Mouse (Mus musculus) gastrocnemius, postnatal 36 days (tissue): ENCODE measurements around the gene Chpf2. TPM values are rescaled to one million over a fixed set of nuclear protein-coding genes. Genes with fewer than 3 reads are reported as not detected.
A peak's percentile ranks its signal among the peaks of the same experiment; 100 is the strongest.
"Not testable (repeated sequence)": the region's sequence is repeated elsewhere in the genome, so short reads cannot be mapped to it uniquely, and the experiment has no call there.

Experiments
- DNase-seq, 2 experiments: peaks; one replicate each; pipeline ENCODE4 v3.0.0; 2022
- intact Hi-C: fragments of 180-260 bp; cut with DNase I; formaldehyde crosslinking; loops from one replicate; pipeline ENCODE4 v1.15.1; 2025
- long read RNA-seq, 2 experiments: library from polyadenylated mRNA; stranded (forward); transcript quantifications; one replicate each; pipeline ENCODE4 v2.0.0; 2021
- total RNA-seq, 2 experiments: library from RNA; stranded (reverse); gene quantifications; 2 replicates each; pipeline ENCODE4 v1.2.3; 2021

Gene Chpf2
- total RNA-seq = 10 to 100 TPM in 1 of 2 experiments, 1 to 10 TPM in 1; 7.2 to 10.8 TPM
- long read RNA-seq, experiment 1, partial matches to known transcripts = 0 of 3 reads
- long read RNA-seq, experiment 1, other reads (novel, unspliced or antisense) = 2 of 3 reads
- long read RNA-seq, experiment 2, partial matches to known transcripts = 0 of 5 reads
- long read RNA-seq, experiment 2, other reads (novel, unspliced or antisense) = 1 of 5 reads

DNA sequence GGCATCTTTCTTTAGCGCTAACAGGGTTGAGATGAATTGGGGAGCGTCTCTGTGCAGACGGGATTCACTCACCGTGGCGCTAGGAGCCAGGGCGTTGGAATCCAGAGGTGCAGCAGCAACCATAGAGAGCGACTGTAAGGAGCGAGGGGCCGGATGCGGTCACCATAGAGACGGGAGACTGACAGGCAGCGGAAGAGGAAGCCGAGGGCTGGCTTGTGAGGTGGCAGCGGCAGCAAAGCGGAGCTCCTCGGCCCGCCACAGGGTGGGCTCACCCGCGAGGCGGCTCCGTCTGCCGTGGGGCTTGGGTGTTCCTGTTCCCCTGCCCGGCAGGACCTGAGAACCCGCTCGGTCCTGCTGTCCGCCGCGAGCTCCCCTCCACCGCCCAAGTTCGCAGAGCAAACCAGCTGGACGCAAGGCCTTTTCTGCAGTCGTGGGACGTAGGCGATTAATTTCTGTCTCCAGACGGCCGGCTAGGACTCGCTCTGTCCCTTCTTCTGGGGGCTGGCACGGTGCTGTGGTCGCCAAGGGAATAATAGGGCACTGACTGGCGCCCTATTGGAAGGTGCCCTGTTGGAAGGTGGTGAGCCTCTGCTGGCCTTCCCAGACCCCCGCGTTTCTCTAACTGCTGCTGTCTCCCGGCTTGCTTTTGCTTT lies at the start of gene Chpf2:
Chpf2 (plus strand) TSS at position 195 of the 653 bp plus-strand sequence.
- DNase-seq = peak; percentile 60 to 63
- intact Hi-C loops = no loop called here

DNA sequence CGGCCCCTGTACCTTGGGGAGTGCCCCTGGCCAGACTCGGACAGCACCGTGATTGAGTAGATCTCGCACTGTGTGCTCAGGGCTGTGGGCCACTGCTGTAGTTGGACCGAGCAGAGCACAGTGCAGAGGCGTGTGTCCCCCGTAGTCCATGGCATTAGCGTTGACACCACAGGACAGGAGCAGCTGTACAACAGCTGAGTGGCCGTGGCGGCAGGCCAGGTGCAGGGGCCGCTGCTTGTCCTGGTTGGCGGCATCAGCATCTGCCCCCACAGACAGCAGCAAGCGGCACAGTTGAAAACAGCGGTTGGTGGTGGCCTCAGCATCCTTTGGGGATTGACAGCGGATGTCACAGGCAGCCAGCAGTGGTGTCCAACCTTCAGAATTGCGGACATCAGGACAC lies 48.9 kb upstream of the Chpf2 start:
- DNase-seq = no peak
- intact Hi-C loops = no loop called here

GRCm38 (mm10) chr5:24539571-24540296 lies 46.8 kb upstream of the Chpf2 start:
- intact Hi-C loops = loop anchor here (5.0 kb wide), 1 partner anchor 38 kb away; the partner anchor contains the start of gene Abcf2

DNA sequence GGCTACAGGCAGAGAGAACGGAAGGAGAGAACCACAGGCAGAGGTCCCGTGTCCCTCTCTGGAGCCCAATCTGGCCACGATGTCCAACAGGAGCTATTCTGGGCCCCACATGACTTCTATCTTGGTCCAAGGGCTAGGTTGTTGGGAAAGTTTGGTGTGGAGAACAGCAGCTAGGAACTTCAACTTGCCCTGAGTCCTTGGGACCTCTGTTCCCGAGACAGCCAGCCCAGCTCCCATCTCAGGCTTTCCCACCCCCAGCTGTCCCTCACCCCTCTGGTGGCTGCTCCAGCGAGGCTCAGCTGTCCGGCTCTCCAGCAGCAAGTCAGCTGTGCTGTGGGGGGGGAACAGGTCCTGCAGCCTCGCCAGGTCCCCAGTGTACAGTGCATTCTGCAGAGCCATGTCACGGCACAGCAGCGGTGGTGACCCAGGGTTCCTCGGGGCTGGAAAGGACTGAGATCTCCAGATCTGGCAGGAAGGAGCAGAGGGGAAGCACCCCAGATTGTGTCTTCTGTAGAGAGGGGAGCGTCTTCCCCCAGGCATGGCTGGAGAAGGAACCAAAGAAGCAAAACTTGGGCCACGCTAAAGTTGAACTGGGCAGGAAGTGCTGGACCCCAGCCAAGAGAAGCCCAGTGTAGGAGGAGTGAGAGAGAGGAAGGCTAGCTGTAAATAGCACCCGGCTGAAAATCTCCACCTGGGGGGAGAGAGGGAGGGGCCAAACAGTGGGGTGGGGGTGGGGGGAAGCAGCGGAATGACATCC lies 46.0 kb upstream of the Chpf2 start, which contains the start of gene Asb10:
Asb10 (minus strand) TSS at position 592 of the 757 bp plus-strand sequence.
- intact Hi-C loops = loop anchor here (5.0 kb wide), 1 partner anchor 37 kb away; the partner anchor contains the start of gene Abcf2
- peak; percentile 65 to 72 for DNase-seq

More at GRCm38 (mm10) chr5:24539571-24540296, 46.8 kb upstream of the Chpf2 start:
- no peak for DNase-seq

- DNase-seq = no peak
- intact Hi-C loops = loop anchor here (5.0 kb wide), 1 partner anchor 36 kb away; the partner anchor contains the start of gene Abcf2
Measured at GRCm38 (mm10) chr5:24541144-24541569, 45.4 kb upstream of the Chpf2 start.

GRCm38 (mm10) chr5:24542643-24543042 lies 43.9 kb upstream of the Chpf2 start:
- DNase-seq = no peak
- intact Hi-C loops = loop anchor here (5.0 kb wide), 1 partner anchor 35 kb away; the partner anchor contains the start of gene Abcf2

GRCm38 (mm10) chr5:24550598-24551316 lies 35.8 kb upstream of the Chpf2 start:
- DNase-seq = no peak
- intact Hi-C loops = no loop called here

GRCm38 (mm10) chr5:24551317-24551688 lies 35.2 kb upstream of the Chpf2 start:
- no peak for DNase-seq
- intact Hi-C loops = no loop called here

DNA sequence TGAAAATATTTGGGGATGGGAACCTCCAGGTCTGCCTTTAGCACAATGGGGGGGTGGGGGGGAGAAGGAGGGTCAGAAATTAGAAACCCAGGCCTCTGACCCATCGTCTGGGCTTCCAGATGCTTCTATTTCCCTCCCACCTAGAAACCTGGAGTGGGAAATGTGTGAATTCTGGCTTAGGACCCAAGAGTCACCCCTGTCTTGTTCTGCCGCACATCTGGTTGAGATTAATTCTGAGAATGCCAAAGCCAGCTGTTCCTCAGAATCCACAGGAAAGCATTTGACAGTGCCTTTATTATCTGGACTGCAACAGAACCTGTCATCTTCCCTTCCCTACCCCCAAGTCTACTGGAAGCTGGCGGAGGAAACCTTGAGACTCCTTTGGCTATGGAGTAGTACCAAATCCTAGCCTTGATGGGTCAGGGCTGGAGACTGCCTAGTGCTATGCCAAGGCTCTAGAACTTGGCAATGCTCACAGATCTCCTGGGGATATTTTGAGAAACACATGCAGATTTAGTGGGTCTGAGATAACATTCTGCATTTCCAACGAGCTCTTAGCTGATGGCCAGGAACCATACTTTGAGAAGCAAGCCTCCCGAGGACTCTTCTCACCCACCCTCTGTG lies 32.8 kb upstream of the Chpf2 start:
- DNase-seq = no peak
- intact Hi-C loops = no loop called here

GRCm38 (mm10) chr5:24555335-24555734 lies 31.2 kb upstream of the Chpf2 start:
- intact Hi-C loops, DNase-seq: not testable (repeated sequence)

DNA sequence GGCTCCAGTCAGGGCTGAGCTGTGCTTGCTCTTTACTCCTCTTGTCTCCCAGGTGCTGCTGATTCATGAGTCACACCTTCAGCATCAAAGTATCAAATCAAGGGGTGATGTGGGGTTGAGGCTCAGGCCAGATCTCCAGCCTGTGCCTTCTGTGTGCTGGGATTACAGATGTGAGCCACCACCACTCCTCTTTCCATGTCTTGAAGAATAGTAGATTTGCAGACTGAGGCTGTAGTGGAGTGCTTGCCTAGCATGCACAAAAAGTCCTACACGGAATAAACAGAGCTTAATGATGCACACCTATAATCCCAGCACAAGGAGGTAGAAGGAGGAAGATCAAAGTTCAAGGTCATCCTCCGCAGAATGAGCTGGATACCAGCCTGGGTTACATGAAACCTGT lies 29.8 kb upstream of the Chpf2 start, which contains the start of gene 4931409K22Rik:
4931409K22Rik (minus strand) TSS at position 101 of the 400 bp plus-strand sequence.
- intact Hi-C loops = no loop called here
- DNase-seq = no peak

GRCm38 (mm10) chr5:24575948-24576347 lies 10.6 kb upstream of the Chpf2 start:
- intact Hi-C loops = loop anchor here (5.0 kb wide), 1 partner anchor 34 kb away; the partner anchor contains the start of gene Asb10
- no peak for DNase-seq

- DNase-seq = no peak
- intact Hi-C loops = loop anchor here (5.0 kb wide), 1 partner anchor 34 kb away; the partner anchor contains the start of gene Asb10
Measured at GRCm38 (mm10) chr5:24576801-24577182, 9.7 kb upstream of the Chpf2 start.

DNA sequence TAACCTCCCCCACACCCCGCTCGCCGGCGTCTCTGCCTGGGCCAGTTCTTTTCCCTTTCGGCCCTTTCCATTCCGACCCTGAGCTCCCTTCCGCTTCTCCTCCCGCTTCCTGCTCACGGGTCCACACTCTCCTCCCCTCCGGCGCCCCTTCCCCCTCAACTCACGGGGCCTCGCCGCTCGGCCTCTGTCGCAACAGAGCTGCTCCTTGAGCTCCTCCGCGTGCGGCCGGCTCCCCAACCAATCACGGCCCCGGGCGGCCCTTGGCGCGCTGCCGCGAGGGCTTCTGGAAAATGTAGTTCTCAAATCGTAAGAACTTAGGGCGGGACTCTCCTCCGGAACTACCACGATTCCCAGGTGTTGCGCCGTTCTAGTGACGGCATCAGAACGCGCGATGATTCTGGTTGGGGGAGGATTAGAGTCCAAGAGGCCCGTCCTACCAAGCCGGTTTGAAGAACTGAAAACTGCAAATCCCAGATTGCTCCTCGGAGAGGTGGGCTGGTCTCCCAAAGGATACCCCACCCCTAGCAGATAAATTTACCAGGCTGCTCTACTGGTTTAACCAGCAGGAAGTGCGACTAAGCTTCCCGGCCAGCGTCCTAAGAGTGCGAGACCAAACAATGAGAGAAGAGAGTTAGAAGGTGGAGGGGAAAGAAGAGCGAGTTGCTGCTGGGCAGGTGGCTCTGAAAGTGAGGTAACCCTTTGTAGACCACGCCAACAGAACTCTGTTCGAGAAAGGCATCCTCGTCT lies 9.2 kb upstream of the Chpf2 start, which contains the start of gene Abcf2:
Abcf2 (minus strand) TSS at position 285 of the 747 bp plus-strand sequence.
- peak; percentile 99 to 100 for DNase-seq
- intact Hi-C loops = loop anchor here (5.0 kb wide), 1 partner anchor 35 kb away; the partner anchor contains the start of gene Asb10

DNA sequence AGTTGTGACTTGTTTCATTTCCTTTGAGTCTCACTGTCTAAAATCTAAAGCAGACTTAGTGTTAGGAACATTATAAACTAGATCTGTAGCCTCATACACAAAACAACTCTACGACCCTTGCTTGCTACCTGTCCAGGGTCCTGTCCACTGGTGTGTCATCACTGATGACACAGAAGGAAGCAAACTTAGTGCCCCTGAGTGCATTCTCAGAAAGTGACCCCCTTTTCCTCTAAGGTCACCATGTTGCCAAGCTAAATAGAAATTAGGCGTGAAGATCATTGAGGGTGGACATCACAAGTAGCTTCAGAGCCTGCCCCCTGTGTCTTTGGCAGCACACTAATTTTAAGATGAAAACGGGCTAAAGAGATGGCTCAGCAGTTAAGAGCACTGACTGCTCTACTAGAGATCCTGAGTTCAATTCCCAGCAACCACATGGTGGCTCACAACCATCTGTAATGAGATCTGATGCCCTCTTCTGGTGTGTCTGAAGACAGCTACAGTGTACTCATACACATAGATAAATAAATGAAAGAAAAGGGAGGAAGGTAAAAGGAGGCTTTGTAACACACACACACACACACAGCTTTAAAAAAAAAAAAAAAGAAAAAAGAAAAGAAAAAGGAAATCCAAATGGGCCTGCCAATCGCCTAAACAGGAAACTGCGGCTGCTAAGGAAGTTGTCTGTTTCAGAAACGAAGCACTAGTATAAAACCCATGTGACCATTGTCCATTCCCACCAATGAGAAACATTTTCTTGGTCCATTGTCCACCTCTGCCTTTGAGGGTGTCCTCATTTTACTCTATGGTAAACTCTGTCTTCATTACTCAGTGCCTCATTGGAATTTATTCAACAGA lies 8.2 kb upstream of the Chpf2 start:
- no peak for DNase-seq
- intact Hi-C loops = loop anchor here (5.0 kb wide), 1 partner anchor 36 kb away; the partner anchor contains the start of gene Asb10

- no peak for DNase-seq
- intact Hi-C loops = no loop called here
Measured at GRCm38 (mm10) chr5:24586106-24586505, 435 bp upstream of the Chpf2 start.

- peak in 1 of 2 experiments; percentile 18 for DNase-seq
- intact Hi-C loops = no loop called here
Measured at GRCm38 (mm10) chr5:24587200-24587577, 648 bp downstream of the Chpf2 start.
